Mouse (Mus musculus): ENCODE data around the gene Rnf44. TPM values are rescaled to one million over a fixed set of nuclear protein-coding genes. Genes with fewer than 3 reads are reported as not detected.
A peak's percentile ranks its signal among the peaks of the same experiment; 100 is the strongest.

Gene Rnf44
- polyA plus RNA-seq, 1 experiment: 30.0 TPM

- no peaks in the 10 kb centered on the region for H3K79me2 ChIP-seq (ENCODE audit: control insufficient read depth, insufficient read depth)
- no peak overlapping the region for H3ac ChIP-seq (ENCODE audit: control insufficient read depth, insufficient read length, low read depth)
- H3K27me3 ChIP-seq (ENCODE audit: control insufficient read depth, insufficient read depth, insufficient read length): peaks cover 49% of the 10 kb centered on the region
- TF ChIP-seq USF1 (IDR thresholded peaks at IDR 0.05; ENCODE audit: low read depth): no peak
- H3K36me3 ChIP-seq (ENCODE audit: control insufficient read depth, insufficient read depth): no peaks in the 10 kb centered on the region
- H3K4me3 ChIP-seq (ENCODE audit: insufficient read depth, poor library complexity, severe bottlenecking): no peak overlapping the region
- no peaks in the 10 kb centered on the region for H3K79me3 ChIP-seq (ENCODE audit: low read depth)
Observed at GRCm38 (mm10) chr13:54723143-54723542, 29.4 kb upstream of the Rnf44 start.

GRCm38 (mm10) chr13:54716916-54717315, 23.2 kb upstream of the Rnf44 start:
- H3K79me3 ChIP-seq (ENCODE audit: low read depth): no peaks in the 10 kb centered on the region
- no peaks in the 10 kb centered on the region for H3K79me2 ChIP-seq (ENCODE audit: control insufficient read depth, insufficient read depth)
- no peaks in the 10 kb centered on the region for H3K36me3 ChIP-seq (ENCODE audit: control insufficient read depth, insufficient read depth)
- H3K27me3 ChIP-seq (ENCODE audit: control insufficient read depth, insufficient read depth, insufficient read length): peaks cover 43% of the 10 kb centered on the region
- H3ac ChIP-seq (ENCODE audit: control insufficient read depth, insufficient read length, low read depth): no peak overlapping the region
- TF ChIP-seq CTCF (IDR thresholded peaks at IDR 0.05; ENCODE audit: control insufficient read depth, insufficient read depth, insufficient read length): peak; percentile 55
- no peak for TF ChIP-seq USF1 (IDR thresholded peaks at IDR 0.05; ENCODE audit: low read depth)
- H3K4me3 ChIP-seq (ENCODE audit: insufficient read depth, poor library complexity, severe bottlenecking): no peak overlapping the region

- Histone ChIP-seq H3K79me2 (ENCODE audit: control insufficient read depth, insufficient read depth) (no peaks in the 10 kb centered on the region), H3ac (ENCODE audit: control insufficient read depth, insufficient read length, low read depth) (no peak overlapping the region), H3K4me3 (ENCODE audit: insufficient read depth, poor library complexity, severe bottlenecking) (no peak overlapping the region), H3K27me3 (ENCODE audit: control insufficient read depth, insufficient read depth, insufficient read length) (peaks cover 38% of the 10 kb centered on the region), H3K36me3 (ENCODE audit: control insufficient read depth, insufficient read depth) (no peaks in the 10 kb centered on the region), H3K79me3 (ENCODE audit: low read depth) (no peaks in the 10 kb centered on the region)
- no peak for TF ChIP-seq FOSL1 (IDR thresholded peaks at IDR 0.05; ENCODE audit: insufficient read depth, low read length, poor library complexity, severe bottlenecking)
- TF ChIP-seq MYOG (IDR thresholded peaks at IDR 0.05; ENCODE audit: control insufficient read depth, extremely low read depth, insufficient read length): no peak
- TF ChIP-seq MAX (IDR thresholded peaks at IDR 0.05): no peak
- TF ChIP-seq USF1 (IDR thresholded peaks at IDR 0.05; ENCODE audit: low read depth): no peak
- no peak for TF ChIP-seq CEBPB (IDR thresholded peaks at IDR 0.05; ENCODE audit: low read depth)
- no peak for TF ChIP-seq CTCF (IDR thresholded peaks at IDR 0.05; ENCODE audit: control insufficient read depth, insufficient read depth, insufficient read length)
- no peak for TF ChIP-seq MYOD1 (IDR thresholded peaks at IDR 0.05; ENCODE audit: control insufficient read depth, insufficient read length, low read depth)
Observed at GRCm38 (mm10) chr13:54714996-54715395, 21.3 kb upstream of the Rnf44 start.

- no peaks in the 10 kb centered on the region for H3K79me2 ChIP-seq (ENCODE audit: control insufficient read depth, insufficient read depth)
- H3K79me3 ChIP-seq (ENCODE audit: low read depth): no peaks in the 10 kb centered on the region
- TF ChIP-seq MYOD1 (IDR thresholded peaks at IDR 0.05; ENCODE audit: control insufficient read depth, insufficient read length, low read depth) (no peak), MAX (IDR thresholded peaks at IDR 0.05) (no peak), CTCF (IDR thresholded peaks at IDR 0.05; ENCODE audit: control insufficient read depth, insufficient read depth, insufficient read length) (no peak), FOSL1 (IDR thresholded peaks at IDR 0.05; ENCODE audit: insufficient read depth, low read length, poor library complexity, severe bottlenecking) (no peak), MYOG (IDR thresholded peaks at IDR 0.05; ENCODE audit: control insufficient read depth, extremely low read depth, insufficient read length) (no peak), CEBPB (IDR thresholded peaks at IDR 0.05; ENCODE audit: low read depth) (no peak), USF1 (IDR thresholded peaks at IDR 0.05; ENCODE audit: low read depth) (no peak)
- no peaks in the 10 kb centered on the region for H3K36me3 ChIP-seq (ENCODE audit: control insufficient read depth, insufficient read depth)
- H3K4me3 ChIP-seq (ENCODE audit: insufficient read depth, poor library complexity, severe bottlenecking): no peak overlapping the region
- H3K27me3 ChIP-seq (ENCODE audit: control insufficient read depth, insufficient read depth, insufficient read length): peaks cover 33% of the 10 kb centered on the region
- H3ac ChIP-seq (ENCODE audit: control insufficient read depth, insufficient read length, low read depth): no peak overlapping the region
Observed at GRCm38 (mm10) chr13:54714393-54714792, 20.7 kb upstream of the Rnf44 start.

- no peak overlapping the region for H3K4me3 ChIP-seq (ENCODE audit: insufficient read depth, poor library complexity, severe bottlenecking)
- no peak for TF ChIP-seq CTCF (IDR thresholded peaks at IDR 0.05; ENCODE audit: control insufficient read depth, insufficient read depth, insufficient read length)
- no peak for TF ChIP-seq FOSL1 (IDR thresholded peaks at IDR 0.05; ENCODE audit: insufficient read depth, low read length, poor library complexity, severe bottlenecking)
- TF ChIP-seq MYOG (IDR thresholded peaks at IDR 0.05; ENCODE audit: control insufficient read depth, extremely low read depth, insufficient read length): no peak
- TF ChIP-seq MYOD1 (IDR thresholded peaks at IDR 0.05; ENCODE audit: control insufficient read depth, insufficient read length, low read depth): no peak
- TF ChIP-seq CEBPB (IDR thresholded peaks at IDR 0.05; ENCODE audit: low read depth): no peak
- TF ChIP-seq USF1 (IDR thresholded peaks at IDR 0.05; ENCODE audit: low read depth): no peak
- no peak for TF ChIP-seq MAX (IDR thresholded peaks at IDR 0.05)
- no peaks in the 10 kb centered on the region for H3K79me3 ChIP-seq (ENCODE audit: low read depth)
- no peak overlapping the region for H3ac ChIP-seq (ENCODE audit: control insufficient read depth, insufficient read length, low read depth)
- H3K36me3 ChIP-seq (ENCODE audit: control insufficient read depth, insufficient read depth): no peaks in the 10 kb centered on the region
- H3K27me3 ChIP-seq (ENCODE audit: control insufficient read depth, insufficient read depth, insufficient read length): peaks cover 22% of the 10 kb centered on the region
- no peaks in the 10 kb centered on the region for H3K79me2 ChIP-seq (ENCODE audit: control insufficient read depth, insufficient read depth)
Observed at GRCm38 (mm10) chr13:54710866-54711265, 17.2 kb upstream of the Rnf44 start.

- no peaks in the 10 kb centered on the region for H3K79me2 ChIP-seq (ENCODE audit: control insufficient read depth, insufficient read depth)
- H3K79me3 ChIP-seq (ENCODE audit: low read depth): no peaks in the 10 kb centered on the region
- no peaks in the 10 kb centered on the region for H3K36me3 ChIP-seq (ENCODE audit: control insufficient read depth, insufficient read depth)
- H3K4me3 ChIP-seq (ENCODE audit: insufficient read depth, poor library complexity, severe bottlenecking): no peak overlapping the region
- no peak for TF ChIP-seq MAX (IDR thresholded peaks at IDR 0.05)
- TF ChIP-seq MYOD1 (IDR thresholded peaks at IDR 0.05; ENCODE audit: control insufficient read depth, insufficient read length, low read depth): no peak
- no peak for TF ChIP-seq USF1 (IDR thresholded peaks at IDR 0.05; ENCODE audit: low read depth)
- no peak overlapping the region for H3ac ChIP-seq (ENCODE audit: control insufficient read depth, insufficient read length, low read depth)
- H3K27me3 ChIP-seq (ENCODE audit: control insufficient read depth, insufficient read depth, insufficient read length): peaks cover 61% of the 10 kb centered on the region
Observed at GRCm38 (mm10) chr13:54704890-54705289, 11.2 kb upstream of the Rnf44 start.
